Mouse (Mus musculus) embryonic stem cell, embryonic (primary cell): ENCODE data around the gene Upk1b.
"Not testable (repeated sequence)": the region's sequence is repeated elsewhere in the genome, so short reads cannot be mapped to it uniquely, and the experiment has no call there.

Source experiments
- CTCF ChIA-PET, 4 experiments: fragments of 300-600 bp in 2 of 4; fragments of 350-600 bp in 2 of 4; sonication (Branson Sonifier 250); formaldehyde crosslinking; loops; one replicate each; lab custom pipeline; 2022; ENCODE audit warnings: inconsistent platforms in 2 of 4; lab: Charles Lee
- POLR2A ChIA-PET, 4 experiments: fragments of 300-600 bp in 2 of 4; fragments of 350-600 bp in 2 of 4; sonication (Branson Sonifier 250); formaldehyde crosslinking; loops; one replicate each; lab custom pipeline; 2022; ENCODE audit warnings: antibody characterized with exemption in 4 of 4, inconsistent platforms in 1 of 4; lab: Charles Lee

The Upk1b gene

DNA sequence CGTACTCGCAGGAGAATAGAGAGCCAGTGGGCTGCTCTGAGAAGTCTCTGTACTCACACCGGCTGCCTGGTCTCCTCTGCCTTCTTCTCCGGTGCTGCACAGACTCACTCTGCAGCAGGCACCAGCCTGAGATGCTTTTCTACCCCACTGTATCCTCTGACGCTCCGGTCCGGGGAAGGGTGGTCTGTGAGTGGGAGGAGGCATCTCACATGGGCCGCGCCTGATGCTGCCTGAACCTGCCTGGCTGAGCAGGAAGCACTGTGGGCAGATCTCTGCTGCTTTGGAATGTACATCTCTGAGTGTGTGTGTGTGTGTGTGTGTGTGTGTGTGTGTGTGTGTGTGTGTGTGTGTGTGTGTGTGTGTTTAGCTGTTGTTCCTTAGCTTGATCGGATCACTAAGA is at the start of gene Upk1b:
Gene Upk1b, minus strand, starts transcription at position 238 of the 400 bp plus-strand sequence.
- CTCF ChIA-PET = no interaction called here
- POLR2A ChIA-PET = no interaction called here

DNA sequence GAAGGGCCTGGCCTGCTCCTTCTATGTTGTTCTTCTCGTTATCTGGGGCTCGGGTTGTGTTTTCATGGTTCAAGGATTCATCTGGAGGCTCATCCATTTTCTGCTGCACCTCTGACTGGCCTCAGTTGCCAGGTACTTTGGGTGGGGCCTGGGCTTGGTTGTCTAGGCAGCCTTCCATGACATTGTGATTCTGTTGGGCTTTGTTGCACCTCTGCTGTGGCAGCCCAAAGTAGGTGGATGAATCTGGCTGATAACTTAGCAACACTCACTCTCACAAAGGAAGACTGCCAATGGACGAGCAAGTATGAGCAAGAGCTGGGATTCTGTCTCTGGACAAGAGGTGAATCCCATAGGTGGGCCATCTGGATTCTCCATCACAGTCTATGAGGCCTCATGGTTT is 28.5 kb upstream of the Upk1b start, which contains the start of gene 4930435E12Rik:
Gene 4930435E12Rik, minus strand, starts transcription at position 101 of the 400 bp plus-strand sequence.
- POLR2A ChIA-PET = interaction anchor here in 1 of 4 experiments (0.6 kb wide), 1 partner anchor 30 kb away, joined by 3 read pairs; no protein-coding TSS in a partner anchor
- CTCF ChIA-PET = no interaction called here

DNA sequence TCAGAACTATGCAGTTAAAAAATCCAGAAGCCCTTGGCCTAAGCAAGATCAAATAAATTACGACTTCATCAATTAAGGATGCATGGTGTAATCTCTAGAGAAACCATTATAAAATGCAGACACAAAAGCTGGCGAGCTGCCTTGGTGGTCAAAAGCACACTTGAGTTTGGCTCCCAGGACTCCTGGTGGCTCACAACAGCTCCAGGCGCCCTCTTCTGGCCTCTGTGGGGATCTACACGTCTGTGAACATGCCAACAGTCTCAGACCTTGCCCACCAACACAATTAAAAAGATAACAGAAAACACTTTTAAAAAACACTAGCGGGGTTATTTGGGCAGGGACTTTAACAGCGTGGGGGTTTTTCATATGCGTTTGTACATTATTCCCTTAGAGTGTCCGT is 12.4 kb upstream of the Upk1b start:
- ChIA-PET CTCF (interaction anchor here (0.6 to 2.2 kb wide), 12 partner anchors 12 to 500 kb away, joined by 3 to 11 read pairs (median 4); partner anchors contain the start of gene Maats1 (in 1 of the 4)), POLR2A (no interaction called here)

DNA sequence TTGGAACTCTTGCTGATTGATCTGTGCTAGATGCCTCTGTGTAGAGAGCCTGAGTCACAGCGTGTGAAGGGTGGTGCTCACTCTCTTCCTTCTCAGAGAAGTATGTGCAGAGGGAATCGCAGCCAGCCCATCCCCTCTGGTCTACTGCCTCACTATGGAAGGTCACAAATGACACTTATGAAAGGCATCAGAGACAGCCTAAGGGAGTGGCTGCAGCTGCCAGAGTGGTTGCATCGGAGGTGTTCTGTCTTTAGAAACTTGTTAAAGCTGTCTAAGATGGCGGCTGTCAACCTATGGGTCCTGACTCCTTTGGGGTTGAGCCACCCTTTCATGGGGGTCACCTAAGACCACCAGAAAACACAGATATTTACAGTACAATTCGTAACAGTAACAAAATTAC is 10.1 kb upstream of the Upk1b start:
- POLR2A ChIA-PET = no interaction called here
- CTCF ChIA-PET = interaction anchor here in 1 of 4 experiments (0.5 kb wide), 1 partner anchor 196 kb away, joined by 4 read pairs; no protein-coding TSS in a partner anchor

DNA sequence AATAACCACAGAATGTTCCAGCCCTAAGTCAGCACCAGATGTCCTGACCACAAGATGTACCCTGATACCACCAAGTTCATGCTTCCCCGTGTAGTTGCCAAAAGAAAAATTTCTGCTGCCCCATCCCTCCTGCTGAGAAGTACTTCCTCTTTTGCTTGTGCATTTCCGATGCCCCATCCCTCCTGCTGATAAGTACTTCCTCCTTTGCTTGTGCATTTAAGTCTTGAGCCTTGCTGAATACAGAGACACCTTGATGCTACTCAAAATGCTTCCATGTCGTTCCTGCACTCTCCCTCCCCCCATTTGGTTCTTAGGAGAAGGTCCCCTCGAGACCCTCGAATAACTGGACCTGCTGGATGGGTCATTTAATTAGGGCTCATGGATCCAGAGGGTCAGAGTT is 7.7 kb upstream of the Upk1b start:
- CTCF ChIA-PET = not testable (repeated sequence)

DNA sequence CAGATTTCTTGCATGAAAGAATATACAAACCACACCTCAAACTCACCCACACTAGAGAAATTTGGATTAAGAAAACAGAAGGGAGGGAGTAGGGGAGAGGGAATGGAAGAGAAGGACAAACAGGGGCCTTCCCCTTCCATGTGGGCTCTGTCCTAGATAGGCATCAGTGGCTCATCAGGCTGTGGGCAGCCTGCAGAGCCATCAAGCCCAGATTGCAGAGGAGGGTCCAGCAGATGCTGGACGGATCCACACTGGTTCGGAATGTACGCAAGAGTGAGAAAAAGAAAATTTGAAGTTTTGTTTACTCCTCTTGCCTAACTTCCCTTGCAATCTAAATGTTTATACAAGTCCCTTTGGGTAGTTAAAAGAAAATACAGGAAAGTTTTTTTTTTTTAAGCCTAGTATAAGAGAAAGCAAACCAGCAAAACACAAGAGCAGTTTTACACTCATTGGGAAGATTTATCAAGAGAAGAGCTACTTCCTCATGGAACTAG is 1.1 kb downstream of the Upk1b start:
- ChIA-PET POLR2A (no interaction called here), CTCF (no interaction called here)

More for the DNA sequence above, 7.7 kb upstream of the Upk1b start:
- POLR2A ChIA-PET = not testable (repeated sequence)

DNA sequence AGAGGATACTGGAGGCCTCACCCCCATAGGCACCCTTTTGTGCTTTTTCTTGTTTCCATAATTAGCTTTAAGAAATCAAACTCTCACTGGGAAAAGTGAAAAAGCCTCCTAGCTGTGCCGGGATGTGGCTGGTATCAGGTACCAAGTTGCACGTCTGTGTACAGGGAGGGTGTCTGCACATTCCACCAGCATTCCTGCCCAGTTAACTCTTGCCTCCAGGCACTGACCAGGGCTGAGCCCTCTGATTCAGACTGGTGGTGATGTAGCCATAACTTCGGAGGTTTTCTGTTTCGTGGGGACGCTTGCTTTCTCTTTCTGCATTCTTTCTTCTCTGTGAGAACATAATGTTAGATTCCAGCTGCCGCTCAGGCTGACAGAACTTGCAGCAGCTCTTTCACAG is 7.0 kb downstream of the Upk1b start:
- POLR2A ChIA-PET = interaction anchor here in 1 of 4 experiments (1.1 kb wide), 1 partner anchor 89 kb away, joined by 3 read pairs; no protein-coding TSS in a partner anchor
- CTCF ChIA-PET = interaction anchor here in 1 of 4 experiments (1.0 kb wide), 1 partner anchor 161 kb away, joined by 3 read pairs; no protein-coding TSS in a partner anchor

DNA sequence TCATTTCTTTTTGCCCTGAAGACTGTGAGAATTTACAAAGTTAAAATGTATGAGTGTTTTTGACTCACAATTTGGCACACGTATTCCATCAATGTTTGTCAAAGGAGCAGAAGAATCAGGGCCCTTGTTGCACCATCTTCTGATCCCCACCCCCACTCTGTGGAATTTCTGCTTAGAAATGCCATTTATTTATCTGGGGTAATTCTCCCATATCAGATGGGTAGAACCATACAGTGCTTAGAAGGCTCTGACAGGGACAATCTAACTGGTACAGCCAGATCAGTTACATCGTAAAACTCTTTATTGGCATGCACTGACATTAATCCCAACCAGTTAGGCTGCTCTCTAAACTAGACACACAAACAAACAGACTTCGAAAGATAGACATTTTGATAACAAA is 10.2 kb downstream of the Upk1b start:
- ChIA-PET CTCF (no interaction called here), POLR2A (no interaction called here)

DNA sequence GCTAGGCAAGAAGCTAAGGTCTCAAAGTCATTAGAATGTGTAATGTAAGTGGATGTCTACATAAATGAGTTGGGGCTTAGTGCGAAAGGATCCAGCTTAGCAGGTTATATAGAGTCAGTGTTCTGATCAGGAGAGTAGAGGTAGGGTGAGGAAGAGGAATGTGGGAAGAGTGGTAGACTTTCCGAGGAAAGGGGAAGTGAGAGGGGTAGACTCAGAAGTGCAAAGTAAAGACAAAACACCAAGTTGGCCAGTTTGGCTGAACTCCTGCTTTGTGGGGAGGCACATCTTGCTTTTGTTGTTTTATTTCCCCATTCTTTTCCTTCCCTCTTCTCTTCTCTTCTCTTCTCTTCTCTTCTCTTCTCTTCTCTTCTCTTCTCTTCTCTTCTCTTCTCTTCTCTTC is 11.1 kb downstream of the Upk1b start:
- POLR2A ChIA-PET = interaction anchor here in 1 of 4 experiments (1.4 kb wide), 1 partner anchor 31 kb away, joined by 3 read pairs; no protein-coding TSS in a partner anchor
- CTCF ChIA-PET = no interaction called here

DNA sequence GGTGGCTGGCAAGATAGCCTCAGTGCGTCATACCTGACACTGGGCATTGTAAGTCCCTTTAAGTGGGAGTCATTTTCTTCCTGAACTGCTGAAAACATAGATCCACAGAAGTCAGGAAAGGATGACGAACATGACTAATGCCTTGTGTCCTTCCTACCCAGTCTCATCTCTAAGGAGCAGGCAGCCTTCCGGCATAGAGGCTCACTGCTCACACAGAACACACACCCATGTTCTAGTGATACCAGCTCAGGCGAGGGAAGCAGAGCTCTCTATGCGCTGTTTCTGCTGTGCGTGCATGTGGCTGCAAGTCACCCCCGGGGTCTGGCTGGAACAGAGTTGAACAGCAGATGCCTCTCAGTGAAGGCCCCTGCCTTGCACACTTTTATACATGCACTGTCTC is 14.8 kb downstream of the Upk1b start:
- CTCF ChIA-PET = no interaction called here
- POLR2A ChIA-PET = no interaction called here

DNA sequence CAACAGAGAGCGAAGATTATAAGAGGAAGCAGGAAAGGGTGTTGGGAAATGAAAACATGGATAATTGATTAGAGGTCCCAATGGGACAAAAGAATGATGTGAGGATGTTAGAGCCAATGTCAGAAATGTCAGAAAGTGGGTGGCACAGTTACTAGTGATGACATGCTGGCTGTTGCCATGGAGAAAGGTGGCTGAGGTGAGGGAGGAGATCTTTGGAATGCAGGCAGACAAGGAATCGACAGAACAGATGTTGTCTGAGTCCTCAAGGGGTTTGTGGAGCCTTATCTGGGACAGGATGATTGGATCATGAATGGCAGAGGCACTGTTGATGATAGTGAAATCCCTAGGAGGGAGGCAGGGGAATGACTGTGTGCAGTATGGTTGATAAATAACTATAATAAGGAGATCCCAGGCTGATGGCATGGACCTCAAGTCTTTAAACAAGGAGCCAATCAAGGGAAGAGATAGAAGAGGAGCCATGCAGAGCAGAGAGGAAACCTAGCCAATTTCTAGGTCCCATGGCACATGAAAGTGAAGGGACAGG is 17.5 kb downstream of the Upk1b start:
- CTCF ChIA-PET = no interaction called here
- POLR2A ChIA-PET = no interaction called here

DNA sequence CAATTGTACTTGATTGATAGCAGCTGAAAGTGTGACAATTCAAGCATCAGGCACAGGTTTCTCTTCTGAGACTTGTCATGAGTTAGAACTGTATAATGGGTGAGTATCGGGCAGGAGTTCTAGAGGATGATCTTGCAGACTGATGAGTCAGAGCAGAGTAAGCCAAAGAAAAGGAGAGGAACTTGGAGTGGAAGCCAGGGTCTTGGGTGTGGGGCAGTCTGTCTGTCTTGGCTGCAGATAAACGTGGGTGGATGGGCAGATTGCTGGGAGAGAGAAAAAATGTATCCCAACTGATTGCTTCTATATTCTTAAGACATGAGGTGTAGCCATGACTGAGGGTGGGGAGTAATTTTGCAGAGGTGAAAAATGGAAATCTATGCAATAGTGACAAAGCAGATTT is 18.2 kb downstream of the Upk1b start:
- POLR2A ChIA-PET = no interaction called here
- CTCF ChIA-PET = no interaction called here

DNA sequence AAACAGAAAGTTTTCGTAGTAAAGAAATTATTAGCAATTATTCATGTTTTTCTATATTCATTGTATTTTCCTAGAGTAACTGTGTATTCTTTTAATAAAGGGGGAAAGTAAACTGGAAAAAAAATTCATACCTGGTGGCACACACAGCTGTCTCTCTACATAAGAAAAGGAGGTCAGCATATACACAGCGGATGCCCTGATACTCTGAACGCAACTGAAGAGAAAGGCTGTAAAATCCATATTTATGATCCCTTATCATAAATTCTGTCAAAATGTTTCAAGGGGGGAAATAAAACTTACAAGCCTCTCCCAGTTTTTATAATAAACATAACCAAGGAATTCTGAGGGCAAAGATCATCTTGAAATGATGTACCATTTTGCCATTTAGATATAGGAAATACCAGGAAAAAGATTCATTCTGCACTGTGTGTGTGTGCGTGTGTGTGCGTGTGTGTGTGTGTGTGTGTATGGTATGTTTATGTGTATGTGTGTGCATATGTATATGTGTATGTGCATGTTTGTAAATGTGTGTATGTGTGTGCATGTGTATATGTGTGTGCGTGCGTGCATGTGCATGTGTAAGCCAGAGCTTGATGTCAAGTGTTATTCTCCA is 19.1 kb downstream of the Upk1b start:
- POLR2A ChIA-PET = no interaction called here
- CTCF ChIA-PET = no interaction called here

DNA sequence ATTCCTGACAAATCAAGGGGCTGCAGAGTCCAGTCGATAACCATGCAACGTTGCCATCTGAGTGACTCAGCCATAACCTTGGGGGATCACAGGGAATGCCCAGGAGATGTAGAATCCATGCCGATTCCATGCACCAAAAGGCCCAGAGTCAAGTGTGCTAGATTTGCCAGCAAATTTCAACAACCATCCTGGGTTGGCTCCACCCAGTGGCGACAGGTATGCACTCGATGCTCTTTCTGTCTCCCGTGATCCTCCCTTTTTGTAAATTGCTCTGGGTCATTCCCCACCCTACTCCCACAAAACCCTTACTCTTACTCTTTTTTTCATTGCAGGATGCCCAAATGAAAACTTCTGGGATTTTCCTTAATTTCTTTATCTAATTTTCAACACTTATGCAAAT is 23.8 kb downstream of the Upk1b start:
- ChIA-PET CTCF (interaction anchor here in 1 of 4 experiments (1.1 kb wide), 1 partner anchor 157 kb away, joined by 3 read pairs; no protein-coding TSS in a partner anchor), POLR2A (no interaction called here)

DNA sequence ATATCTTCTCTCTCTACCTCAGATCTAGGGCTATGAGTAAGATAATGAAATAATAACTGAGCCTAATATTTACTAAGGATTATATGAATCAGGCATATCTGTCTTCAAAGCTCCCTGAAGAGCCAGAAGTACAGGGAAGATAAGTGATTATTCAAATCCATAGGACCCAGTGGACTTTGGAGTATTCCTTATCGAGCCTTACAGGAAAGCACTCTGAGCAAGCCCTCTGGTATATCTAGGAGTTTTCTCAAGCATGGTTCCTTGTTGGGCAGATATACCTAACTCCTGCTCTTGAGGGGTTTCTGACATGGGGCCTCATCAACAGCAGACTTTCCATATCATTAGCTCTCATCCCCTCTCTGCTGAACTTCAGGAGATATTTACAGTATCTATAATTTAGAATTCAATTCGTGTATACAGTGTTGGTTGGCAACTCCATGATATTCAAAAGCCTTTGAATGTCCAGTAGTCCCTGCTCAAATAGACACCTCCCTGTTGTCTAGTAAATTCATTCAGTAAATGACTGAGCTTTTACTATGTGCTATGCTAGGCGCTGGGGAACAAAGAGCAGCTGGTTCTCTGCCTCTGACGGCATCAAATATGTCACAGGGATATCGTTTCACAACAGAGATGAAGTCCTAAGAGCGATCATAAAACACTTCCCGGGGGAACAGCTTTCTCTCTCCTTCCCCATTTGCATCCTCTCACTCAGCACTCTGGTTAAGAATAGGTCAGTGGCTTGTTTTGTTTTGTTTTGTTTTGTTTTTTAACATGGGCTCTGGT is 25.0 kb downstream of the Upk1b start:
- POLR2A ChIA-PET = interaction anchor here in 1 of 4 experiments (1.0 kb wide), 1 partner anchor 9 kb away, joined by 3 read pairs; no protein-coding TSS in a partner anchor
- CTCF ChIA-PET = interaction anchor here in 1 of 4 experiments (1.1 kb wide), 1 partner anchor 156 kb away, joined by 3 read pairs; no protein-coding TSS in a partner anchor

DNA sequence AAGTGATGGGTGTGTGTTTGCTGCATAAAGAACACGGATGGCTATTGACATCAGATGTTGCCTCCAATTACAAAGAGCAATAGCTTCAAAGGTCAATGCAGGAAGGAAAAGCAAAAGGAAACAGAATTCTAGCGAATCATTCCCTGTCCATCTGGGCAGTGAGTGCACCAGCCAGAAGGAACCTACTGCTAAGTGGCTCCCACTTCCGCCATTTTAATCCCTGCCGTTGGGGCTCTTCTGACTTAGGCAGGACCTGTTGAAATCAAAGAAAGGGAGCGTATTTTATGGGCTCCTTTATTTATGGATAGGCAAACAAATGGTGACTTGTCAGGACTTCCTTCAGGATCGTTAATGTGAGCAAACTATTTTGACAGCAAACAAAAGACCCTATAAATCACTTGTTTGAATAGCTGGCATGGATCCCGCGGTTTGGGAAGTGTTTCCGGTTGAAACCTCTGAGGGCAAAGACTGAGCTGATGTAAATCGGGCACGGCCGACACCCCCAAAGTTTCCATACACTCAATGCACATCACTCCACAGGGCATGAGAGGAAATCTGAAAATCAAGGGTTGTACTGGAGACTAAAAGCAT is 27.1 kb downstream of the Upk1b start:
- CTCF ChIA-PET = no interaction called here
- POLR2A ChIA-PET = no interaction called here

DNA sequence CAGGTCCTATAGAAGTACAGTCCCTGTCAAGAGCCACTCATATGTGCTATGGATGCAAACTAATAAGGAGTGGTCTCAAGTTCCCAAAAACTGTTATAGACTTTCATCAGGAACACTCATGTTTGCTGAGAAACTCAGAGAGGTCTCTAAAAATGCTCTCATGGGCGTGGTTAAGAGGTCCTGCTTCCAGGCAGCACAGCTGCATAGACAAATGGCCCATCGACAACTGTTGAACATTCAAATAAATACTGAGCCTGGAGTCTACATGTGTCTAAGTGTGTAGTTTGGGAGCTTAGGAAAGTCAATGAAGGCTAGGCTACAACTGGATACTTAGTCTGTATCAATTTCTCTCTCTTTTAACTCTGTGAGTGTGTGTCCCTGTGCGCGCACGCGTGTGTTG is 29.0 kb downstream of the Upk1b start:
- POLR2A ChIA-PET = no interaction called here

DNA sequence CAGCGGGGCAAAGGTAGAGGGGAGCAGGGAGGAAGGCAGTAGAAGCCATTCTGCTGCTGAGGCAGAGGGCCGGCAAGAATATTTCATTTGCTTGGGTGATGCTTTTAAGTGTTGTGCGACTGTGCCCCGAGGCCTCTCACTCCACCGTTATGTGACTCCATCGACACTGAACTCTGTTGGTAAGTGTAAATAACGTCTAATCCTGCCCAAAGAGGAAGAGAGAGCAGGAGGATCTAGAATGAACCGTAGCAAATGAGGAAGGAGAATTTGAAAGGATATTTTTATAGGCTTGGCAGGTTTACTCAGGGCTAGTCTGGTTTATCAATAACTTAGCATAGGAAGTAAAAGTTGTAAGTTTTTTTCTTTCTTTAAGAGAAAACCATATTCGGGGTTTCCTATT is 30.6 kb downstream of the Upk1b start:
- CTCF ChIA-PET = no interaction called here
- POLR2A ChIA-PET = no interaction called here

More for the DNA sequence above, 29.0 kb downstream of the Upk1b start:
- CTCF ChIA-PET = no interaction called here

DNA sequence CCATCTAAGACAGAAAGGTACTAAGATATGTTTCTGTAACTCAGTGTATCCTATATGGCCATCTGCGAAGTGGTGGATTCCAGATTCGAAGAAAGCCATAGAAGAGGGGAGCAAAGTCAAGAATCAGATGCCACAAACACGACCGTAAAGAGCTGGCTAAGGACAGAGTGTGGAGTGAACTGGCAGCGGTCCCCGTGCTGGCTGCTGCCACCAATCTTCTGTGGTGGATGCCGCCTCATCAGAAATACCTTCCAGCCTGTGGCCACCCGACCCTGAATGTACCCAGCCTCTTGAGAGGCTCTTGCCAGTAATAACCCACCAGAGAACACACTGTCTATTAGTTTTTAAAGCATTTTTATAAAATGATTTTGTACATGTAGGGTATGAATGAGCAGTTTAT is 31.7 kb downstream of the Upk1b start:
- POLR2A ChIA-PET = no interaction called here
- CTCF ChIA-PET = interaction anchor here in 1 of 4 experiments (0.6 kb wide), 1 partner anchor 137 kb away, joined by 8 read pairs; no protein-coding TSS in a partner anchor
